Mouse (Mus musculus): ENCODE measurements around the gene Acvr2a. TPM values are rescaled to one million over a fixed set of nuclear protein-coding genes. Genes with fewer than 3 reads are reported as not detected.

Gene Acvr2a
- polyA plus RNA-seq, 1 experiment: 11.7 TPM

GRCm38 (mm10) chr2:48950252-48950315 is 136.2 kb downstream of the Acvr2a start, which contains the start of gene Orc4:
Gene Orc4 (minus strand): TSS chr2:48950277.
- Histone ChIP-seq H3K9me3 (replicated peaks; ENCODE audit: control insufficient read depth, insufficient read depth, low read length, poor library complexity, severe bottlenecking) (no peaks in the 10 kb centered on the region), H3K27ac (ENCODE audit: insufficient read depth, low read length) (peak within 1 kb of the TSS; percentile 86), H3K27me3 (ENCODE audit: control insufficient read depth, insufficient read depth, low read length, poor library complexity, severe bottlenecking) (no peaks in the 10 kb centered on the region), H3K4me3 (ENCODE audit: low read depth, low read length) (peak within 1 kb of the TSS; percentile 100), H3K9ac (ENCODE audit: low read depth, poor library complexity, severe bottlenecking) (peak within 1 kb of the TSS; percentile 86), H3K36me3 (ENCODE audit: control insufficient read depth, insufficient read depth, low read length, poor library complexity, severe bottlenecking) (no peaks in the 10 kb centered on the region), H3K4me1 (ENCODE audit: control insufficient read depth, insufficient read depth, low read length) (no peaks in the 10 kb centered on the region)
- no peak for TF ChIP-seq CTCF (IDR thresholded peaks at IDR 0.05; ENCODE audit: low read depth, low read length)
- no peak for TF ChIP-seq POLR2A (IDR thresholded peaks at IDR 0.05; ENCODE audit: insufficient read depth, low read length)
- no peak for TF ChIP-seq EP300 (IDR thresholded peaks at IDR 0.05; ENCODE audit: insufficient read depth, low read depth, low read length)

DNA sequence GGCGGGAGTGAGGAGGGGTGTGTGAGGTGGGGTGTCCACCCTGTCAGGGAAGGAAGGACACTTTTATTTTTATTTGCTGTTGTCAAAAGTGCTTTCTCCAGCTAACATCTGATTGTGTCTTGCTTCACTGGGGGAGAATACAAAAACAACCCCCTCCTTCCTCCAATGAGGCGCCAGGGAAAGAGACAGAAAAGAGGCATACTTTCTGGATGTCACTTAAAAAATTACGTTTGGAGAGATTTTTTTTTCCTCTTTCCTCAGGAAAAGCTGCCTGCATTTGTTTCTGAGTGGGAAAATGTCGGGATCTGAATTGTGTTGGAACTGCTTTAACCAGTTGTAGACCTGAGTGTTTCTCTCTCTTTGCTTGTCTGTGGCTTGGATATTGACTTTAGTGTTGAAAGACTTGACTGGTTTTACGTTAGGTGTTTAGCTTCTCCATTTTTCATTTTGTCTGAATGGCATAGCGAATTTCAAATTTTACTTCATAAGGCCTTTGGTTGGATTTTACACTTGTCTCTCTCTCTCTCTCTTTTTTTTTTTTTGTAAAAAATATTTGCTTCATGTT is 136.5 kb downstream of the Acvr2a start:
- Histone ChIP-seq H3K9me3 (replicated peaks; ENCODE audit: control insufficient read depth, insufficient read depth, low read length, poor library complexity, severe bottlenecking) (no peaks in the 10 kb centered on the region), H3K4me1 (ENCODE audit: control insufficient read depth, insufficient read depth, low read length) (no peaks in the 10 kb centered on the region), H3K9ac (ENCODE audit: low read depth, poor library complexity, severe bottlenecking) (peak overlapping the region; percentile 86), H3K36me3 (ENCODE audit: control insufficient read depth, insufficient read depth, low read length, poor library complexity, severe bottlenecking) (no peaks in the 10 kb centered on the region), H3K27me3 (ENCODE audit: control insufficient read depth, insufficient read depth, low read length, poor library complexity, severe bottlenecking) (no peaks in the 10 kb centered on the region), H3K4me3 (ENCODE audit: low read depth, low read length) (peak overlapping the region; percentile 100; the same call in 1 of the 2 replicates), H3K27ac (ENCODE audit: insufficient read depth, low read length) (peak overlapping the region; percentile 67)
- TF ChIP-seq CTCF (IDR thresholded peaks at IDR 0.05; ENCODE audit: low read depth, low read length) (no peak), POLR2A (IDR thresholded peaks at IDR 0.05; ENCODE audit: insufficient read depth, low read length) (no peak), EP300 (IDR thresholded peaks at IDR 0.05; ENCODE audit: insufficient read depth, low read depth, low read length) (no peak)

Other genes starting within 250 kb of the Acvr2a start
- gene Mbd5, start 135.4 kb downstream of the Acvr2a start, polyA plus RNA-seq (2011; ENCODE audit: insufficient read depth, insufficient read length, low read depth, missing spikeins): 24.7 and 26.1 TPM in 2 replicates
- 185 and 211 TPM in 2 replicates for gene Orc4, start 136.2 kb downstream of the Acvr2a start, polyA plus RNA-seq (2011; ENCODE audit: insufficient read depth, insufficient read length, low read depth, missing spikeins)

Data from ES-Bruce4 (cell line).